Mouse (Mus musculus) midbrain, embryonic 14.5 days (tissue): ENCODE data around the gene Gjb5. TPM values are rescaled to one million over a fixed set of nuclear protein-coding genes. Genes with fewer than 3 reads are reported as not detected.

Experiments
- ATAC-seq: fragments of 200-750 bp; cut with Nextera tagmentation; 2 replicates; pipeline ENCODE4 v1.8.0; 2017; ENCODE audit warnings: moderate number of reproducible peaks, moderate library complexity; ENCODE audit not compliant: low FRiP score, low TSS enrichment
- DNase-seq: peaks from one replicate; pipeline ENCODE4 v3.0.0-alpha.2; 2015
- H3K27ac ChIP-seq: fragments of 300-500 bp; sonication (generic); replicated peaks from 2 replicates; pipeline ENCODE4 v1.5.1; 2014; ENCODE audit warnings: mild to moderate bottlenecking, low read depth, low read length, moderate library complexity
- H3K27me3 ChIP-seq: fragments of 300-500 bp; sonication (generic); 2 replicates; pipeline ENCODE4 v1.6.1; 2014; ENCODE audit warnings: low read length, control low read depth, mixed read lengths; ENCODE audit not compliant: control insufficient read depth, insufficient read depth
- H3K36me3 ChIP-seq: fragments of 300-500 bp; sonication (generic); 2 replicates; pipeline ENCODE4 v1.6.1; 2014; ENCODE audit warnings: low read length, control low read depth; ENCODE audit not compliant: control insufficient read depth, insufficient read depth
- H3K4me1 ChIP-seq: fragments of 300-500 bp; sonication (generic); 2 replicates; pipeline ENCODE4 v1.6.1; 2014; ENCODE audit warnings: mild to moderate bottlenecking, antibody characterized with exemption, low read length, control low read depth; ENCODE audit not compliant: control insufficient read depth, insufficient read depth
- H3K4me2 ChIP-seq: fragments of 300-500 bp; sonication (generic); 2 replicates; pipeline ENCODE4 v1.6.1; 2014; ENCODE audit warnings: mild to moderate bottlenecking, low read length, moderate library complexity
- H3K4me3 ChIP-seq: fragments of 300-500 bp; sonication (generic); replicated peaks from 2 replicates; pipeline ENCODE4 v1.5.1; 2014; ENCODE audit warnings: low read depth, low read length
- H3K9ac ChIP-seq: fragments of 300-500 bp; sonication (generic); replicated peaks from 2 replicates; pipeline ENCODE4 v1.6.1; 2014; ENCODE audit warnings: mild to moderate bottlenecking, low read length, moderate library complexity
- H3K9me3 ChIP-seq: fragments of 300-500 bp; sonication (generic); 2 replicates; pipeline ENCODE4 v1.6.1; 2016; ENCODE audit warnings: low read length, control low read depth, mixed read lengths; ENCODE audit not compliant: control insufficient read depth
- WGBS: fragments of 180-500 bp; shearing (Covaris S2); extraction: QIAGEN DNeasy Blood & Tissue Kit; methylation state at CpG from one replicate; pipeline ENCODE4 v1.1.7; 2014; 5-methylcytosine and 5-hydroxymethylcytosine counted together
- polyA plus RNA-seq: library from polyadenylated mRNA; unstranded; fragments of >200 nt; fragmentation: Nextera tagmentation; extraction: Ambion mirVana; gene quantifications from 2 replicates; pipeline ENCODE4 v1.2.1, GENCODE M21; 2014

The Gjb5 gene
- polyA plus RNA-seq, 1 experiment from 2014 or later = not detected

DNA sequence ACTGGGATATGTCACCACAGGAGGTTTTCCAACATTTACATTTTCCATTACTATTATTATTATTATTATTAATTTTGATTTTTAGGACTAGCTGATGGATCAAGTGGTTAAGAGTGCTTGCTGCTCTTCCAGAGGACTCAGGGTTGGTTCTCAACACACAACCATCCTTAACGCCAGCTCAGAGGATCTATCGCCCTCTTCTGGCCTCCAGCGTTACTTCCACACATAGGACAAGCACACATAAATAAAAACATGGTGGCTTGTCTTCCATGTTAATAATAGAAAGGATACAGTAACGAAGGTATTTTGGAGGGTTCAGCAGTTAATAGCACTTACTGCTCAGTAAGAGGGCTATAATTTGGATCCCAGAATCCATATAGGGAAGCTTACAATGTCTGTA is 16.7 kb upstream of the Gjb5 start:
- Histone ChIP-seq H3K4me2 (no peak overlapping the region), H3K9ac (no peak overlapping the region), H3K27me3 (no peaks in the 10 kb centered on the region), H3K36me3 (no peaks in the 10 kb centered on the region), H3K27ac (no peak overlapping the region), H3K4me1 (no peaks in the 10 kb centered on the region), H3K4me3 (no peak overlapping the region), H3K9me3 (no peaks in the 10 kb centered on the region)
- ATAC-seq (no peak), DNase-seq (no peak)
- 88% methylated on average over 4 of the region's 4 CpGs for WGBS

DNA sequence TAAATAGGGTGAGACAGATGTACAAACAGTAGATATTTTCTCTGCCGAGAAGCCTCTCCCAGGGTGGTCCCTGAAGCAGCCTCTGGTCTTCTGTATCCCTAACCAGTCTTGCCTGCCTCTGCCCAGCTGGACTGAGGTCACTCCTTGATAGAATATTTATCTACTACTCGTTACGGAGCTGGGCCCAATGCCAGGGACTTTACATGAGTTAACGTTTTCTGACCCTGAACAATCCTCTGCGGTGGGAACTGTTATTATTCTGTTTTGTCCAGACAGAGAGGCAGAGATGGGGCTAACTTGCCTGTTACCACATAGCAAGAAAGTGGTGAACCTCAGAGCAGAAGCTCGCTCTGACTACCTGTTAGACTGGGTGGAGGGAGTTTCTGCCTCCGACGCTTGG is 15.5 kb upstream of the Gjb5 start:
- 63% methylated on average over 8 of the region's 8 CpGs for WGBS
- no peaks in the 10 kb centered on the region for H3K9me3 ChIP-seq
- no peak for ATAC-seq

DNA sequence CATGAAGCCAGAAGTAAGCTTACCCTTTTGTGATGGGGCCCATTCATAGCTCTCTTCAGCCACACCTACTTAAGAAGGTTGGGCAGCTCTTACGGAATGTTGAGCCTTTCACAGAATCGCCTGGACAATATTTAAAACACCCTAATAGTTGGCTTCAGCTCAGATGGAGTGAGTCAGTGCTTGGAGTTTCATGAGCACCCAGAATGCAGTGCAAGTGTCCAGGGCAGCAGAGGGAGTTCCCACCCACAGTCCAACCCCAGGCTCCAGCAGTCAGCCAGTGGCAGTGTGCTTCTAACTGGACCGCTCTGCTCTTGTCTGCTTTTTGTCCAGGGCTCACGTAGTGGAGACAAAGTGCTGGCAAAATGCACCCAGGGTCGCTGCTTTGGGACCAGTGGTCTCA is 13.6 kb upstream of the Gjb5 start:
- no peak for ATAC-seq

More for the DNA sequence above, 15.5 kb upstream of the Gjb5 start:
- Histone ChIP-seq H3K4me3 (no peak overlapping the region), H3K9ac (no peak overlapping the region), H3K27ac (no peak overlapping the region), H3K4me1 (no peaks in the 10 kb centered on the region), H3K36me3 (no peaks in the 10 kb centered on the region), H3K27me3 (no peaks in the 10 kb centered on the region), H3K4me2 (no peak overlapping the region)
- no peak for DNase-seq

DNA sequence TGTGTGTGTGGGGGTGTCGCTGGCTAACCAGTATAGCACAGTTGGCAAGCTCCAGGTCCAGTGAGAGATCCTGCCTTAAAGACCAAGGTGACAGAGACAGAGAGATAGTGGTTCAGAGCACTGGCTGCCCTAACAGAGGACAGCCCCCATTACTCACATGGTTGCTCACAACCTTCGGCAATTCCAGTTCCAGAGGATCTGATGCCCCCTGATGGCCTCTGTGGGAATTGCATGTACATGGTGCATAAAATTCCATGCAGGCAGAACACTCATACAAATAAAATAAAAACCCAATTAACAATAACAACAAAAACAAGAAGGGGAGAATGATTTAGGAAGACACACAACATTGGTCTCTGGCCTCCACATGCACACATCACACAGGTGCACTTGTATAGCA is 12.5 kb upstream of the Gjb5 start:
- H3K4me1 ChIP-seq = 0 out of 2 replicates have a peak, but pooled peaks cover 3% of the 10 kb centered on the region
- H3K36me3 ChIP-seq = no peaks in the 10 kb centered on the region
- H3K4me3 ChIP-seq = no peak overlapping the region
- DNase-seq (peak; percentile 47), ATAC-seq (no peak)
- no peaks in the 10 kb centered on the region for H3K27me3 ChIP-seq
- 47% methylated on average over 2 of the region's 2 CpGs for WGBS
- no peaks in the 10 kb centered on the region for H3K9me3 ChIP-seq
- no peak overlapping the region for H3K4me2 ChIP-seq
- H3K9ac ChIP-seq = no peak overlapping the region
- no peak overlapping the region for H3K27ac ChIP-seq

More for the DNA sequence above, 13.6 kb upstream of the Gjb5 start:
- Histone ChIP-seq H3K36me3 (no peaks in the 10 kb centered on the region), H3K9ac (no peak overlapping the region), H3K27me3 (no peaks in the 10 kb centered on the region), H3K4me2 (no peak overlapping the region), H3K4me3 (no peak overlapping the region), H3K27ac (no peak overlapping the region), H3K9me3 (no peaks in the 10 kb centered on the region), H3K4me1 (no peaks in the 10 kb centered on the region)
- 69% methylated on average over 5 of the region's 5 CpGs for WGBS
- DNase-seq = no peak

DNA sequence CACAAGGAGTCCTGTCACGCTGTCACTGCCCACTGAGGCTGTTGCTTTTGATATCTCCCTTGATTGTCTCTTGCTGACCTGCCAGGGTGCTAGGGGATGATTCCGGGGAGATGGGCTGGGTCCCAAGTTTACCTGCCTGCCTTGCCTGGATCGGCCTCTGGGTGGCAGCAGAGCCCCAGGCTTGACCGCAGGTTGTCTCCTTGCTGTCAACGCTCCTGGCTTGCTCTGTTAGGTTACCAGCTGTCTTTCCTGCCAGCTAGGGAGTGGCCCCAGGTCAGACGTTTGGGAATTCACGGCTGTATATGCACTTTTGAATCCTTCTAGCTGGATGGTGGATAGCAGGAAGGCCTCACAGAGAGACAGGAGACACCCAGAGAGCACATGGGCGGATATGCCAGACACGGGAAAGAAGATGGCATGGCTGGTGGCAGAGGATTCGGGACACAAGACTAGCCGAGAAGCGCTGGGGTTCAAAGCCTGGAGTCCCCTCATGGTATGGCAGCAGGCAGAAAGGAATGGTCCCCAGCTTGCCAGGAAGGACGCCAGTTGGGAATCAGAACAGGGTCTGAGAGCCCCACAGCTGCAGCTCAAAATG is 10.5 kb upstream of the Gjb5 start:
- Histone ChIP-seq H3K27ac (no peak overlapping the region), H3K9ac (no peak overlapping the region), H3K4me1 (0 out of 2 replicates have a peak, but pooled peaks cover 6% of the 10 kb centered on the region), H3K9me3 (no peaks in the 10 kb centered on the region), H3K36me3 (no peaks in the 10 kb centered on the region), H3K4me2 (no peak overlapping the region), H3K27me3 (no peaks in the 10 kb centered on the region), H3K4me3 (no peak overlapping the region)
- ATAC-seq (0 out of 2 replicates have a peak, but pooled peaks have one; percentile 39), DNase-seq (peak; percentile 90)
- 31% methylated on average over 13 of the region's 13 CpGs for WGBS

DNA sequence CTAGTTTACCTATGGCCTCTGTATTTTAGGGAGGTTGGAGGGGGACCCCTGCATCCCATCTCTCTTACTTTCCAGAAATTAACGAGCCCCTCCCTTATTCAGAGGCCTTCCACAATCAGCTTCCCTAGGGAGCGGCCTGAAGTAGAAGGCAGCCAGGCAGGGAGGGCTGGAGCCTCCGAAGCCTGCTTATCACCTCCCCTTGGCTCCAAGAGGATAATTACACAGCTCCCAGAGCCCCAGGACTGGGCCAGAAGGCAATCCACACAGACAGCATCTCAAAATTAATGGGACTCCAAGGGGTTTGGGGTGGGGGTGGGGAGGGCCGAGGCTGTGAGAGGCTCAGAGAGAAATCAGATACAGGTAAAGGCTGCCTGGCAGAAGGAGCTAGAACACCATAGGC is 7.9 kb upstream of the Gjb5 start:
- DNase-seq = peak; percentile 63
- Histone ChIP-seq H3K4me2 (no peak overlapping the region), H3K9me3 (no peaks in the 10 kb centered on the region), H3K36me3 (no peaks in the 10 kb centered on the region), H3K27me3 (no peaks in the 10 kb centered on the region), H3K27ac (no peak overlapping the region), H3K4me1 (0 out of 2 replicates have a peak, but pooled peaks cover 6% of the 10 kb centered on the region), H3K9ac (no peak overlapping the region), H3K4me3 (no peak overlapping the region)
- ATAC-seq = peak; percentile 31; the same call in 1 of the 2 replicates
- 16% methylated on average over 4 of the region's 4 CpGs for WGBS

DNA sequence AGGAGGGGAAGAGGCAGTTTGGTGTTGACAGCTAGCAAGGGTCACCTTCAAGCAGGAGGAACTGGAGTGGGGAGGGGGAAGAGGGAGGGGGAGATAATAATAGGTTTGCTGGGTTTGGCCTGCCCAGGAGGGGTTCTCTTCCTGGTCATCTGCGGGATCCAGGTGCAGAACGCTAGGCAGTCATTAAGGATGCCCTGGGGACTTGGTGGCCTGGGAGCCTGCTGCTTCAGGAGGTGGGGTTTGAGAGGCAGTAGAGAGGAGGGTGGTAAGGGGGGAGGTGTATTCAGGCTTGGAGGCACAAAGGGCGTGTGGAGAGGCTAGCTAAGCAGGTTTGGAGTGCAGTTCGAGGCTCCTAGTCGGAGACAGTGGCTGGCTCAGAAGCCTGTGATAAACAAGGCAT is 7.5 kb upstream of the Gjb5 start:
- Histone ChIP-seq H3K36me3 (no peaks in the 10 kb centered on the region), H3K27me3 (no peaks in the 10 kb centered on the region), H3K9ac (no peak overlapping the region), H3K4me2 (no peak overlapping the region), H3K27ac (0 out of 2 replicates have a peak overlapping the region, but pooled peaks have one; percentile 26), H3K4me3 (no peak overlapping the region), H3K9me3 (no peaks in the 10 kb centered on the region), H3K4me1 (0 out of 2 replicates have a peak, but pooled peaks cover 6% of the 10 kb centered on the region)
- 11% methylated on average over 5 of the region's 5 CpGs for WGBS
- ATAC-seq = peak; percentile 11; the same call in 1 of the 2 replicates
- DNase-seq = peak; percentile 31

DNA sequence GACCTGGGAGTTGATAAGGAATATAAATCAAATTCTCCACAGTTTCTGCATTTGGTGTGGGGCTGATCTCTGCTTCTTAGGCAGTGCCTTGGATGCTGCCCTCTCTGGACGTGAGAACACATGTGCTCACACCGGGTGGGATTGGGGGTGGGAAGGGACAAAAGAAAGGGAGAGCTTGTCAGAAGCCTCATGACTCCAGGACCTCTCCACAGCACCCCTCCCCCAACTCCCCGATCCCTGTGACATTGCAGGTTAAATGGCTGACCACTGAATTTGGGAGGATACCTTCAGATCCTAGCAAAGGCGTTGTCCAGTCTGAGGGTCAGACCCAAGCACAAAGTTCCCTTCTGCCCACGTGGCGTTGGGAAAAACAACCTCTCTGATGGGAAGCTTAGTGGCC is 6.5 kb upstream of the Gjb5 start:
- no peak overlapping the region for H3K27ac ChIP-seq
- no peaks in the 10 kb centered on the region for H3K27me3 ChIP-seq
- DNase-seq (no peak), ATAC-seq (no peak)
- 67% methylated on average over 6 of the region's 6 CpGs for WGBS
- H3K9ac ChIP-seq = no peak overlapping the region
- no peaks in the 10 kb centered on the region for H3K9me3 ChIP-seq
- no peaks in the 10 kb centered on the region for H3K36me3 ChIP-seq
- H3K4me1 ChIP-seq = 0 out of 2 replicates have a peak, but pooled peaks cover 6% of the 10 kb centered on the region
- H3K4me2 ChIP-seq = no peak overlapping the region
- no peak overlapping the region for H3K4me3 ChIP-seq

DNA sequence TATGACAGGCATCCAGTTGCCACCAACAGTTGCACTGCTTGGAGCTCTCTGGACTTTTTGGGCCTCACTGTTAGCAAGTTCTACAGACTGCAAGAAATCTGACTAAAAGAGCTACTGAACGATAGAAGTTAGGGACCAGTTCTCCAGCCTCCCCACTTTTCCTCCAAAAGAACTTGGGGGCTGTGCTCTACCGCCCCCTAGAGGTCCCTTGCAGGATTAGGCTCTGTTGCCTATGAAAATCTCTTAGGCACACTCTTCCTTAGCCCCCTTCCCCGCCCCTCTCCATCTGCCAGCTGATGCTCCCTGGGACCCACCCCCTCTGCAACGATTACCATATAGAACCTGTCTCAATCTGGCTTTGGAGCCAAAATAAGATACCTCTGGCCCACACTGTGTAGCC is 5.3 kb upstream of the Gjb5 start:
- Histone ChIP-seq H3K4me2 (no peak overlapping the region), H3K4me3 (no peak overlapping the region), H3K27me3 (no peaks in the 10 kb centered on the region), H3K27ac (no peak overlapping the region), H3K9ac (no peak overlapping the region), H3K36me3 (no peaks in the 10 kb centered on the region), H3K4me1 (0 out of 2 replicates have a peak, but pooled peaks cover 6% of the 10 kb centered on the region), H3K9me3 (no peaks in the 10 kb centered on the region)
- no peak for DNase-seq
- 58% methylated on average over 4 of the region's 4 CpGs for WGBS
- ATAC-seq = no peak
